Mouse (Mus musculus): ENCODE data around the gene Antxrl.

Gene Antxrl

DNA sequence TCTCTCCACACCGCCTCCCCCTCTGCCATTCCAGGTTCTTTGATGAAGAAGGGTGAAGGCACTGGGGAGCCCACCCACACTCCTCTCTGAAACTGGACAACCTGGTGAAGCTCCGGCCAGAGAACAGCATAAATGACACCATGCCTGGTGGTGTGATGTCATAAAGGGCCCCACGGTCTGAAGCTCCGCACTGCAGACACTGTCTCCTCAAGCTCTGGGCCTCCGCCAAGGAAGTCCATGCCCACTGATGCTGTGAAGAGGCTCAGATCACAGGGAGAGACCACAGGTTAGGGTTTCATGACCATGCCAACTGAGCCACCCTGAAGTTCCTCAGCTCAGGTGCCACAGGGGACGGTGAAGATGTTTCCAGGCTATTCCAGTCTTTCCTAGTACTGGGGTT, at the start of gene Antxrl:
Gene Antxrl (plus strand): TSS at position 192 of the 400 bp plus-strand sequence.
- DNase-seq (ENCODE audit: low spot score), result no peak

DNA sequence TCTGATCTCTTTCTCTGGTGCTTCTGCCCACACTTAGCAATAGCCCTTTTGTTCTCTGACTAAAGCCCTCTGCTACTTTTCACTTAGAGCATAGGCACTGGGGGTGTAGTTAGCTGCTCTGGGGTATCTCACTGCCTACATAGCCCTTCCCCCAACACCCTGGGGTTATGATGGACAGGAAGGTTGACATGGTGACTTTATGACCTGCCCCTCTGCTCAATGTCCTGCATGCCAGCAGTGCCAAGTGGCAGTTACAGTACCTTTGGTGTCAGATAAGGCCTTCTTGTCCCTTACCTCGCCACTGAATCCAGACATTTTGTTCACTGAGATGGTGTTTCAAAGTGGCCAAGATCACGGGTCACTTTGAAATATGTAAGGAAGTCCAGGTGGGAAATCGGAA, 37.4 kb upstream of the Antxrl start, which contains the start of gene Gm30083:
Gene Gm30083 (minus strand): TSS at position 120 of the 400 bp plus-strand sequence.
- DNase-seq (ENCODE audit: low spot score), result no peak

DNA sequence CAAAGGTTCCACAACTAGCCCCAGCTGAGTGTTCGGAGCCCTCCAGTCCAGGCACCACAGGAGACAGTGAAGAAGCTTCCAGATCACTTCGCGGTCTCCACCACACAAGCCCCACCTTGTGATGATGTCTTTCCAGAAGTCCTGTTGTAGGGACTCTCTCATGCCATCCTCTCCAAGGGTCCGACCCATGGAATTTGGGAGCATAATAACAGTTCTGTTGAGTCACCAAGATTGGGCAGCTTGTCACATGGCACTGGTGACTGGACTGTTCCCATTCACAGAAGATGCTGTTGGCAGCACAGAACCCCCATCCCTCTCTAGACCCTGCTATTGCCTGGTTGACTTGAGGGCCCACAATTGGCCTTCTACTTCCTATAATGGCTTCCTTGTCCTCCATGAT, 36.1 kb upstream of the Antxrl start, which contains the start of gene Gm5460:
Gene Gm5460 (plus strand): TSS at position 378 of the 400 bp plus-strand sequence.
- DNase-seq (ENCODE audit: low spot score), result no peak

DNA sequence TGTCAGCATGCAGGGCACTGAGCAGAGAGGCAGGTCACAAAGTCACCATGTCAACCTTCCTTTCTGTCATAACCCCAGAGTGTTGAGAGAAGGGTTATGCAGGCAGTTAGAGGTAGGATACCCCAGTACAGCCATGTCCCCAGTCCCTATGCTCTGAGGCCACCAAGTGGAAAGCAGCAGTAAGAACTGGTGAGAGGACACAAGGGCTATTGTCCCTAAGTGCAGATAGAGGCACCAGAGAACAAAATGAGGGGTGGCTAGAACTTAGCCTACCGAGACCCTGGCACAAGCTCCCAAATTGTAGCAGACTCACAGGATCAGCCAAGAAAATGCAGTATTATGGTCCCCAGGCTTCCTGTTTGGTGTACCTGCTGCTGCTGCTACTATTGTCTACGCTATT, 35.6 kb upstream of the Antxrl start:
- no peak for DNase-seq (ENCODE audit: low spot score)

DNA sequence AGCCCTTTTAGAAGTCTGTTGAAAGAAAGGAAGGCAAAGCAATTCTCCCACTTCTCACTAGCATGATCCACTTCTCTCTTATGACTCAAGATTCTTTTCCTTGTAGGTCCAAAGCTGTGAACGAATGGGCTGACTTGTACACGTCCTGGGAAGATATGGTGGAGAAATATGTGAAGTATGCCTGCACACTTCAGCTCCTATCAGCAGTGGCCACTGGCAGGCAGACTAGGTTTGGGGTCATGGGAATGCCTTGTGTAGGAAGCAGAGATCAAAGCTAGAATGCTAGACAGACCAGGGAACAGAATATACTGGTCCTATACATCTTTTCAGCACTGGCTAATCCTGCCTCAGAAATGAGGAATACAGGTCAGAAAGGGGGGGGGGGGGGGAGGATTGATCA, 25.8 kb upstream of the Antxrl start:
- DNase-seq (ENCODE audit: low spot score), result no peak

- no peak for DNase-seq (ENCODE audit: low spot score)
Measured at GRCm38 (mm10) chr14:34033841-34034610, 18.5 kb upstream of the Antxrl start.

DNA sequence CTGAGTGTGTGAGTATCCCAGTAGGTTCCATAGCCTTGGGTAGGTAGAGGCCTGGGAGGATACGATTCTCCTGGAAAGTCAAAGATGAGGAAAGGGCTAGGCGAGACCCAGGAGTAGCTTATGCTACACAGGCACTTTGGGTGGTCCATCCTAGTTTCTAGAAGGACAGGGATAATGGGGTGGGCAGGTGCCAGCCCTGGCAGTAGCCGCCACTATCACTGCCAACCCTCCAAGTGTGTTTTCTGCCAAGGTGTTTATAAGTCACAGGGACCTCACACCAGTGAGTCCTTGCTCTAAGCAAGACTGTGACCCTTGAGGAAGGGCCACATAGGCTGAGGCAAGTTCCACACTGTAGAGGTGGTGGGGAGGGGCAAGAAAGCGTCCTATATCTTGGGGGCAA, 11.3 kb upstream of the Antxrl start:
- no peak for DNase-seq (ENCODE audit: low spot score)

DNA sequence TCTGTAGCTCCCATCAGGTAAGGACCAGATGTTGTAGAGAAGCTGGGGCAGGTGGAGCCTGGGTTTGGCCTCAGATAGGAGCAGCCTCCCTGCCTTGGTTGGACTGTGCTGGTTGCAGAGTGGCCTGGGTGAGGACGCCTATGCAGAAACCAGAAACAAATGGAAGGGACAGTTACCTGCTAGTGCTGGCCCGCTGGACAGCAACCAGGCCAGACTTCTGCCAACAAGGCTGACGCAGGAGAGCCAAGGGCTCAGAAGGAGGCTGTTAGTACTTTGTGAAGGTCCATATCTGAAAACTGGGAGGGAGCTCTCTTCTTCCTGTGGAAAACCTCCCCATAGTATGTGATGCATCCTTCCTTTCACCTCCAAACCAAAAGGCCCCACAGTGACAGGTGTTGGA, 9.2 kb upstream of the Antxrl start:
- DNase-seq (ENCODE audit: low spot score), result no peak

GRCm38 (mm10) chr14:34050101-34050779, 2.3 kb upstream of the Antxrl start:
- DNase-seq (ENCODE audit: low spot score), result no peak

DNA sequence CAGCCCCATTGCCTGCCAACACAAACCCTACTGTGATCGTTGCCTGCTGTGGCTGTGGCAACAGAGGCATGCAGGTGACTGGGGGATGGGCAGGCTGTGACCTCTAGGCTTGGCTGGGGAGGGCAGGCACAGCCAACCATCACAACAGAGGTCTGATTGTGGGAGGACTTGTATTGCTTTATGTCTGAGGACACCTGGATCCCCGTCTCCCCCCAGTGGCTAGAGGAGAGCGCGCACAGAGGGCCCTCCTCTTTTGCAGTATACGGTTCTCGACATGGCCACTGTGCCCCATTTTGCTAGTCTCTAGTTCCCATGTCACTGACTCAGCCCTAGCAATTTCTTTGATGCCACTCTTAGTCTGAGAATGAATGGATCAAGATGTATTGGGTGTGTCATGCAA, 19.2 kb downstream of the Antxrl start:
- DNase-seq (ENCODE audit: low spot score), result no peak

GRCm38 (mm10) chr14:34075346-34075745, 22.8 kb downstream of the Antxrl start:
- no peak for DNase-seq (ENCODE audit: low spot score)

- no peak for DNase-seq (ENCODE audit: low spot score)
Measured at GRCm38 (mm10) chr14:34077222-34077621, 24.7 kb downstream of the Antxrl start.

- no peak for DNase-seq (ENCODE audit: low spot score)
Measured at GRCm38 (mm10) chr14:34078293-34078692, 25.8 kb downstream of the Antxrl start.

DNA sequence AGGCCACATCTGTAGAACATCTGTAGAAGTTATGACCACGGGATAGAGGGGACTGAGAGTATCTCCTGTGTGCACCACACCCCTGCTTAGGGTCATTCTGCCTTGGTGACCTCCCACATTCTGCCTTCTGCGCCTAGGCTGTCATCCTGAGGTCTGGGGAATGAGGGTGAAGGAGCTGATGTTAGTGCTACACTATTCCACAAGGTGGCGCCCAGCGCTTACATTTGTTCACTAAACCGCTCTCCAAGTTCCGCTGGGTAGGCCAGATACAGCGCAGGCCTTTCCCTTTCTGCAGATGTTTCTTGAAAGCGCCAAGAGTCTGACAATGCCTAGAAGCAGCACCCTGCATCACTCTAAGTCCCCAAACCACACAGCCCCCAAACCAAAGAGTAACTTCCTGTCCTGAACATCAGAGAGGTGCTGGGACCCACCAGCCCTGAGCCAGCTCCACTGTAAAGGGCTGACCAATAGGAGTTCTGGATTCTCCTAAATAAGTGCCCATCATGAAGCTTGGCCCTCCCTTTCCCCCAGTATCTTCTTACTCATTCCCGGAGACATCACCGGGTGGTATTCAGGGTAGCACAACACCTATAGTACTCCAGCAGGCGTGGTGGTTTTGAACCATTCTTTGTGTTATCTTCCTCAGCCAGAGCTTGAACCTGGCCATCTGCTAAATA, 28.0 kb downstream of the Antxrl start:
- DNase-seq (ENCODE audit: low spot score), result peak; percentile 24

GRCm38 (mm10) chr14:34085731-34086130, 33.2 kb downstream of the Antxrl start, which contains the start of gene Anxa8:
TSS of gene Anxa8 (plus strand) at chr14:34085981.
- no peak for DNase-seq (ENCODE audit: low spot score)

- DNase-seq (ENCODE audit: low spot score), result no peak
Measured at GRCm38 (mm10) chr14:34086806-34087205, 34.3 kb downstream of the Antxrl start.

GRCm38 (mm10) chr14:34087856-34088398, 35.4 kb downstream of the Antxrl start:
- DNase-seq (ENCODE audit: low spot score), result no peak

- DNase-seq (ENCODE audit: low spot score), result no peak
Measured at GRCm38 (mm10) chr14:34089796-34090195, 37.3 kb downstream of the Antxrl start.

DNA sequence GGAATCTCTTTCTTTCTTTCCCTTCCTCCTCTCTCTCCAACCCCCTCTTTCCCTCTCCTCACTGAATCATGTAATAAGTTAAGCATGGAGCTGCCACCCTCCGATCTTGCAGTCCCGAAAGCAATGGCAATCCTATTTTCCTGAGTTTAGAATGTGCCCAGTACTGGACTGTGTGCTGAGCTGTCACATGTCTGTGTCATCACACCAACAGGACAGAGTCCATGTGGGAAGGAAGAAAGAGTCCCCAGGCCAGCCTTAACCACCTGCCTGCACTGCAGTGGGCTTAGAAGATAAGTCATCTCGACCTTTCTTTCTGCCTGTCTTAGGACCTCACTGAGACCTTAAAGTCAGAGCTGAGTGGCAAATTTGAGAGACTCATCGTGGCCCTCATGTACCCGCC, 39.0 kb downstream of the Antxrl start:
- no peak for DNase-seq (ENCODE audit: low spot score)

- DNase-seq (ENCODE audit: low spot score), result peak; percentile 3
Measured at GRCm38 (mm10) chr14:34092856-34093255, 40.3 kb downstream of the Antxrl start.

- no peak for DNase-seq (ENCODE audit: low spot score)
Measured at GRCm38 (mm10) chr14:34096161-34096560, 43.7 kb downstream of the Antxrl start.

GRCm38 (mm10) chr14:34102601-34103000, 50.1 kb downstream of the Antxrl start, which contains the start of gene A630023A22Rik:
TSS of gene A630023A22Rik (minus strand) at chr14:34102754.
- DNase-seq (ENCODE audit: low spot score), result no peak

Data from urinary bladder, postnatal 10 days (tissue).